29 mouse cellular contexts compared by ENCODE assay signal in genomic region chr17:90812485-90812884, GRCm38 (mm10).
"Had no signal": no experiment of that assay in that cellular context is flagged by ENCODE, and none has a peak within 500 bp of the region (broad histone marks: within the 10 kb centered on the region; RNA-seq: fewer than 3 reads in every experiment).

No protein-coding gene starts in this region.

- H3K27me3 ChIP-seq: heart, embryonic 12.5 days; heart, embryonic 13.5 days; heart, embryonic 15.5 days; hindbrain, embryonic 12.5 days; hindbrain, embryonic 13.5 days; hindbrain, embryonic 15.5 days; intestine, embryonic 15.5 days; kidney, embryonic 15.5 days had no signal

- H3K4me3 ChIP-seq: heart, embryonic 10.5 days; heart, embryonic 12.5 days; heart, embryonic 13.5 days; heart, embryonic 15.5 days; hindbrain, embryonic 10.5 days; hindbrain, embryonic 12.5 days; hindbrain, embryonic 13.5 days; hindbrain, embryonic 15.5 days; intestine, embryonic 15.5 days; kidney, embryonic 15.5 days had no signal

- DNase-seq: heart, postnatal 10 days; heart, postnatal 14 days; heart, postnatal 36 days; heart, postnatal 4 days; kidney, adult 11 months; kidney, adult 18-20 months; kidney, adult 2 months; kidney, adult 8-10 months; kidney, adult 9 months; kidney, postnatal 10 days; kidney, postnatal 14 days; kidney, postnatal 25 days; kidney, postnatal 36 days; kidney, postnatal 4 days; layer of hippocampus, adult 9-11 months; layer of hippocampus, postnatal 36 days had no signal

- H3K27ac ChIP-seq: heart, embryonic 10.5 days; heart, embryonic 13.5 days; heart, embryonic 15.5 days; hindbrain, embryonic 10.5 days; hindbrain, embryonic 12.5 days; hindbrain, embryonic 13.5 days; hindbrain, embryonic 14.5 days; hindbrain, embryonic 15.5 days; hindbrain, postnatal 0 days; intestine, embryonic 15.5 days; kidney, embryonic 15.5 days; kidney, postnatal 0 days had no signal

- H3K4me1 ChIP-seq: heart, embryonic 10.5 days; heart, embryonic 12.5 days; heart, embryonic 13.5 days; heart, embryonic 15.5 days; hindbrain, embryonic 10.5 days; hindbrain, embryonic 12.5 days; hindbrain, embryonic 13.5 days; intestine, embryonic 15.5 days had no signal
